Mouse (Mus musculus): ENCODE data around the gene Tapbp. TPM values are rescaled to one million over a fixed set of nuclear protein-coding genes. Genes with fewer than 3 reads are reported as not detected.
"Not testable (repeated sequence)": the region's sequence is repeated elsewhere in the genome, so short reads cannot be mapped to it uniquely, and the experiment has no call there.

Gene Tapbp
- polyA plus RNA-seq, 1 experiment, result 389 TPM

- no peak overlapping the region for H3K4me3 ChIP-seq (ENCODE audit: insufficient read depth, low read length)
- peaks cover 11% of the 10 kb centered on the region for H3K4me1 ChIP-seq (ENCODE audit: control insufficient read depth, insufficient read depth, low read length)
- H3K27ac ChIP-seq (ENCODE audit: insufficient read depth, low read depth, low read length), result no peak overlapping the region
- TF ChIP-seq POLR2A (IDR thresholded peaks at IDR 0.05; ENCODE audit: borderline replicate concordance, low read depth, low read length) (no peak), CTCF (IDR thresholded peaks at IDR 0.05; ENCODE audit: low read depth, low read length) (no peak)
Measured at GRCm38 (mm10) chr17:33892429-33892828, 23.3 kb upstream of the Tapbp start.

GRCm38 (mm10) chr17:33893011-33893410, 22.7 kb upstream of the Tapbp start:
- H3K4me3 ChIP-seq (ENCODE audit: insufficient read depth, low read length); H3K27ac ChIP-seq (ENCODE audit: insufficient read depth, low read depth, low read length): not testable (repeated sequence)
- H3K4me1 ChIP-seq (ENCODE audit: control insufficient read depth, insufficient read depth, low read length), result peaks cover 11% of the 10 kb centered on the region

- no peak overlapping the region for H3K27ac ChIP-seq (ENCODE audit: insufficient read depth, low read depth, low read length)
- peaks cover 6% of the 10 kb centered on the region for H3K4me1 ChIP-seq (ENCODE audit: control insufficient read depth, insufficient read depth, low read length)
- H3K4me3 ChIP-seq (ENCODE audit: insufficient read depth, low read length), result no peak overlapping the region
Measured at GRCm38 (mm10) chr17:33897114-33897794, 18.4 kb upstream of the Tapbp start.

GRCm38 (mm10) chr17:33898193-33898592, 17.5 kb upstream of the Tapbp start:
- H3K27ac ChIP-seq (ENCODE audit: insufficient read depth, low read depth, low read length); H3K4me3 ChIP-seq (ENCODE audit: insufficient read depth, low read length): not testable (repeated sequence)
- H3K4me1 ChIP-seq (ENCODE audit: control insufficient read depth, insufficient read depth, low read length), result peaks cover 12% of the 10 kb centered on the region

More at GRCm38 (mm10) chr17:33897114-33897794, 18.4 kb upstream of the Tapbp start:
- TF ChIP-seq POLR2A (IDR thresholded peaks at IDR 0.05; ENCODE audit: borderline replicate concordance, low read depth, low read length), result no peak
- TF ChIP-seq CTCF (IDR thresholded peaks at IDR 0.05; ENCODE audit: low read depth, low read length), result peak; percentile 46

GRCm38 (mm10) chr17:33899642-33900041, 16.1 kb upstream of the Tapbp start:
- TF ChIP-seq POLR2A (IDR thresholded peaks at IDR 0.05; ENCODE audit: borderline replicate concordance, low read depth, low read length) (no peak), CTCF (IDR thresholded peaks at IDR 0.05; ENCODE audit: low read depth, low read length) (no peak)
- Histone ChIP-seq H3K4me3 (ENCODE audit: insufficient read depth, low read length) (no peak overlapping the region), H3K4me1 (ENCODE audit: control insufficient read depth, insufficient read depth, low read length) (peaks cover 20% of the 10 kb centered on the region), H3K27ac (ENCODE audit: insufficient read depth, low read depth, low read length) (no peak overlapping the region)

GRCm38 (mm10) chr17:33900281-33900988, 15.3 kb upstream of the Tapbp start:
- TF ChIP-seq CTCF (IDR thresholded peaks at IDR 0.05; ENCODE audit: low read depth, low read length), result no peak
- no peak for TF ChIP-seq POLR2A (IDR thresholded peaks at IDR 0.05; ENCODE audit: borderline replicate concordance, low read depth, low read length)
- Histone ChIP-seq H3K4me1 (ENCODE audit: control insufficient read depth, insufficient read depth, low read length) (peaks cover 20% of the 10 kb centered on the region), H3K4me3 (ENCODE audit: insufficient read depth, low read length) (no peak overlapping the region), H3K27ac (ENCODE audit: insufficient read depth, low read depth, low read length) (no peak overlapping the region)

- no peak overlapping the region for H3K4me3 ChIP-seq (ENCODE audit: insufficient read depth, low read length)
- TF ChIP-seq POLR2A (IDR thresholded peaks at IDR 0.05; ENCODE audit: borderline replicate concordance, low read depth, low read length) (no peak), CTCF (IDR thresholded peaks at IDR 0.05; ENCODE audit: low read depth, low read length) (no peak)
- no peak overlapping the region for H3K27ac ChIP-seq (ENCODE audit: insufficient read depth, low read depth, low read length)
- H3K4me1 ChIP-seq (ENCODE audit: control insufficient read depth, insufficient read depth, low read length), result peaks cover 20% of the 10 kb centered on the region
Measured at GRCm38 (mm10) chr17:33900989-33901314, 14.7 kb upstream of the Tapbp start.

- H3K4me1 ChIP-seq (ENCODE audit: control insufficient read depth, insufficient read depth, low read length), result peaks cover 20% of the 10 kb centered on the region
- H3K4me3 ChIP-seq (ENCODE audit: insufficient read depth, low read length), result no peak overlapping the region
- TF ChIP-seq POLR2A (IDR thresholded peaks at IDR 0.05; ENCODE audit: borderline replicate concordance, low read depth, low read length) (no peak), CTCF (IDR thresholded peaks at IDR 0.05; ENCODE audit: low read depth, low read length) (no peak)
- H3K27ac ChIP-seq (ENCODE audit: insufficient read depth, low read depth, low read length), result no peak overlapping the region
Measured at GRCm38 (mm10) chr17:33901653-33902052, 14.0 kb upstream of the Tapbp start.

GRCm38 (mm10) chr17:33902079-33902478, 13.6 kb upstream of the Tapbp start:
- no peak overlapping the region for H3K4me3 ChIP-seq (ENCODE audit: insufficient read depth, low read length)
- TF ChIP-seq CTCF (IDR thresholded peaks at IDR 0.05; ENCODE audit: low read depth, low read length), result no peak
- TF ChIP-seq POLR2A (IDR thresholded peaks at IDR 0.05; ENCODE audit: borderline replicate concordance, low read depth, low read length), result no peak
- peak overlapping the region; percentile 36; the same call in 1 of the 2 replicates for H3K27ac ChIP-seq (ENCODE audit: insufficient read depth, low read depth, low read length)
- peaks cover 20% of the 10 kb centered on the region for H3K4me1 ChIP-seq (ENCODE audit: control insufficient read depth, insufficient read depth, low read length)

GRCm38 (mm10) chr17:33902491-33902890, 13.2 kb upstream of the Tapbp start:
- H3K4me1 ChIP-seq (ENCODE audit: control insufficient read depth, insufficient read depth, low read length), result peaks cover 20% of the 10 kb centered on the region

GRCm38 (mm10) chr17:33903911-33904651, 11.6 kb upstream of the Tapbp start:
- not testable (repeated sequence) for H3K4me3 ChIP-seq (ENCODE audit: insufficient read depth, low read length); H3K27ac ChIP-seq (ENCODE audit: insufficient read depth, low read depth, low read length)
- peaks cover 22% of the 10 kb centered on the region for H3K4me1 ChIP-seq (ENCODE audit: control insufficient read depth, insufficient read depth, low read length)

More at GRCm38 (mm10) chr17:33902491-33902890, 13.2 kb upstream of the Tapbp start:
- Histone ChIP-seq H3K27ac (ENCODE audit: insufficient read depth, low read depth, low read length) (peak overlapping the region; percentile 36), H3K4me3 (ENCODE audit: insufficient read depth, low read length) (no peak overlapping the region)
- no peak for TF ChIP-seq POLR2A (IDR thresholded peaks at IDR 0.05; ENCODE audit: borderline replicate concordance, low read depth, low read length)
- TF ChIP-seq CTCF (IDR thresholded peaks at IDR 0.05; ENCODE audit: low read depth, low read length), result no peak

- peaks cover 22% of the 10 kb centered on the region for H3K4me1 ChIP-seq (ENCODE audit: control insufficient read depth, insufficient read depth, low read length)
- H3K27ac ChIP-seq (ENCODE audit: insufficient read depth, low read depth, low read length); H3K4me3 ChIP-seq (ENCODE audit: insufficient read depth, low read length): not testable (repeated sequence)
Measured at GRCm38 (mm10) chr17:33904835-33905234, 10.9 kb upstream of the Tapbp start, which contains the start of gene Platr17. Gene Platr17, plus strand, starts transcription at chr17:33905135.
